Mouse (Mus musculus) forebrain, embryonic 11.5 days (tissue): ENCODE results near the gene Gatad2b. TPM values are rescaled to one million over a fixed set of nuclear protein-coding genes. Genes with fewer than 3 reads are reported as not detected.
A peak's percentile ranks its signal among the peaks of the same experiment; 100 is the strongest.
"Not testable (repeated sequence)": the region's sequence is repeated elsewhere in the genome, so short reads cannot be mapped to it uniquely, and the experiment has no call there.

ENCODE experiments used
- ATAC-seq: fragments of 200-750 bp; cut with Nextera tagmentation; replicated peaks from 2 replicates; pipeline ENCODE4 v1.8.0; 2017; ENCODE audit warnings: moderate TSS enrichment; ENCODE audit not compliant: low FRiP score
- DNase-seq: peaks from one replicate; pipeline ENCODE4 v3.0.0-alpha.2; 2017; ENCODE audit warnings: low spot score
- H3K27ac ChIP-seq: fragments of 300-500 bp; sonication (generic); 2 replicates; pipeline ENCODE4 v1.5.1; 2014; ENCODE audit warnings: low read depth, low read length
- H3K27me3 ChIP-seq: fragments of 300-500 bp; sonication (generic); 2 replicates; pipeline ENCODE4 v1.6.1; 2014; ENCODE audit warnings: mild to moderate bottlenecking, low read length, mixed read lengths; ENCODE audit not compliant: control insufficient read depth, insufficient read depth
- H3K36me3 ChIP-seq: fragments of 300-500 bp; sonication (generic); 2 replicates; pipeline ENCODE4 v1.6.1; 2014; ENCODE audit warnings: mild to moderate bottlenecking, low read length, moderate library complexity, mixed read lengths; ENCODE audit not compliant: control insufficient read depth, insufficient read depth
- H3K4me1 ChIP-seq: fragments of 300-500 bp; sonication (generic); replicated peaks from 2 replicates; pipeline ENCODE4 v1.6.1; 2014; ENCODE audit warnings: low read length, mixed read lengths; ENCODE audit not compliant: control insufficient read depth, insufficient read depth
- H3K4me2 ChIP-seq: fragments of 300-500 bp; sonication (generic); 2 replicates; pipeline ENCODE4 v1.6.1; 2014; ENCODE audit warnings: low read depth, mild to moderate bottlenecking, low read length, moderate library complexity, mixed read lengths; ENCODE audit not compliant: severe bottlenecking
- H3K4me3 ChIP-seq: fragments of 300-500 bp; sonication (generic); 2 replicates; pipeline ENCODE4 v1.5.1; 2014; ENCODE audit warnings: low read depth, low read length
- H3K9ac ChIP-seq: fragments of 300-500 bp; sonication (generic); 2 replicates; pipeline ENCODE4 v1.6.1; 2014; ENCODE audit warnings: low read length
- H3K9me3 ChIP-seq: fragments of 300-500 bp; sonication (generic); 2 replicates; pipeline ENCODE4 v1.6.1; 2016; ENCODE audit warnings: low read length, mixed read lengths; ENCODE audit not compliant: control insufficient read depth
- WGBS: fragments of 180-500 bp; shearing (Covaris S2); extraction: QIAGEN DNeasy Blood & Tissue Kit; methylation state at CpG from one replicate; pipeline ENCODE4 v1.1.7; 2014; 5-methylcytosine and 5-hydroxymethylcytosine counted together
- polyA plus RNA-seq: library from polyadenylated mRNA; unstranded; fragments of >200 nt; fragmentation: Nextera tagmentation; extraction: Ambion mirVana; gene quantifications from 2 replicates; pipeline ENCODE4 v1.2.1, GENCODE M21; 2014

Gene Gatad2b
- polyA plus RNA-seq, 1 experiment from 2014 or later = 12.9 TPM

DNA sequence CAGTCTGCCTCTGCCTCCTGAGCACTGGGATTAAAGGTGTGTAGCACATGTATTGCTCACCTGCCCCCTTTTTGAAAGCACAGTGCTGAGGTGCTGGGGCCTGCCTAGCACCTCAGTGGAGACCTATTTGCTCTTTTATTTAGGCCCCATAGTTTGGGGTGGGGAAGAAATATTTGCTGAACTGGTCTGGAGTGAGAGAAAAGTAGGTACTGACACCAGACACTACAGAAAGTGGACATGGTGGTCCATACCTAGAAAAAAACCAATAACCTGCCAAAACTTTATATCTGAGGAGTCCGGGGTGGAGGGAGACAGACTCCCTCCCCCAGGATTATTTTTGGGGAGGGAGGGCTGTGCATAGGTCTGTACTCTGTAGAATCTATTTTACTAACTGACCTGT lies 39.8 kb upstream of the Gatad2b start:
- H3K4me1 ChIP-seq = peaks cover 10% of the 10 kb centered on the region
- WGBS = 86% methylated on average over 1 of the region's 1 CpGs
- H3K9ac ChIP-seq, H3K27ac ChIP-seq, H3K27me3 ChIP-seq, H3K36me3 ChIP-seq, H3K4me2 ChIP-seq, DNase-seq, H3K9me3 ChIP-seq, H3K4me3 ChIP-seq: not testable (repeated sequence)
- ATAC-seq = peak; percentile 3; the same call in 1 of the 2 replicates

GRCm38 (mm10) chr3:90253653-90254418 lies 39.1 kb upstream of the Gatad2b start, which contains the start of gene Crtc2:
Crtc2 (plus strand) TSS chr3:90254163.
- H3K27ac ChIP-seq = peak within 1 kb of the TSS; percentile 78
- H3K9me3 ChIP-seq = no peaks in the 10 kb centered on the region
- H3K9ac ChIP-seq = peak within 1 kb of the TSS; percentile 84
- H3K36me3 ChIP-seq = peaks cover 4% of the 10 kb centered on the region; the same call in 1 of the 2 replicates
- H3K4me3 ChIP-seq = peak within 1 kb of the TSS; percentile 86
- H3K4me2 ChIP-seq = peak within 1 kb of the TSS; percentile 84
- DNase-seq = peak; percentile 97
- 1% methylated on average over 40 of the region's 40 CpGs for WGBS
- ATAC-seq = peak; percentile 97
- H3K27me3 ChIP-seq = no peaks in the 10 kb centered on the region
- H3K4me1 ChIP-seq = peaks cover 6% of the 10 kb centered on the region

DNA sequence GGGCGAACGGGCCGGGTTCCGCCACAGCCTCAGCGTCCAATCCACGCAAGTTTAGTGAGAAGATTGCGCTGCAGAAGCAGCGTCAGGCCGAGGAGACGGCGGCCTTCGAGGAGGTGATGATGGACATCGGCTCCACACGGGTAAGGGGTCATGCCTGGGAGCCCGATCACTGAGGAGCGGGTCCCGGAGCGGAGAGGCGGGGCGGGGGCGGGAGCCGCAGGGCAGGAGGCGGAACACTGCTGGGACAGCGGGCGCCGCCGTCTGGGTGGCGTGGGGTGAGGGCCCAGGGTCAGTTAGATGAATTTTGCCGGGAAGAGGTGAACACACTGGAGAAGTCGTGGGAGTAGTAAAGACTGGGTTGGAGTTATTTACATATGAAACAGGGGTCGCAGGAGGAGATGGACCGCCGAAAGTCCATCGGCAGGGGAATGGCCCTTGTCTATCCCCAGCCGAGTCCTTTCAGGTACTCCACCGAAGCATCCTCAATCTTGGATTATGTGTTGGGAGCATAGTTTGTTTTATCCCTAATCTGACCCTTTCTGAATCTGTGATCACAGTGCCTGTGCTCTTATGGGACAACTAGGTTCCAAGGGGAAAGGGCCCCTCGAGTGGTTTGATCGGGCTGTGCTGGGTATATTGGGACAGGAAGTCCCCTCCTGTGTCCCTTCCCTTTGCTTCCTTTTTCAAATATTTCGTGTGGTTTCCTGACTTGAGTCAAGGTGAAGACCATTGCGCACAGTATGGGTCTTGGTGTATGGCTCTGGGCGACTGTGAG lies 38.4 kb upstream of the Gatad2b start:
- Histone ChIP-seq H3K9ac (peak overlapping the region; percentile 84), H3K4me3 (peak overlapping the region; percentile 86), H3K4me2 (peak overlapping the region; percentile 84), H3K27me3 (no peaks in the 10 kb centered on the region), H3K36me3 (peaks cover 4% of the 10 kb centered on the region; the same call in 1 of the 2 replicates), H3K4me1 (peaks cover 5% of the 10 kb centered on the region), H3K9me3 (no peaks in the 10 kb centered on the region), H3K27ac (peak overlapping the region; percentile 78)
- ATAC-seq (peak; percentile 74), DNase-seq (no peak)
- under 1% methylated on average over 41 of the region's 41 CpGs for WGBS

- Histone ChIP-seq H3K36me3 (peaks cover 7% of the 10 kb centered on the region; the same call in 1 of the 2 replicates), H3K4me2 (peak overlapping the region; percentile 84), H3K27ac (no peak overlapping the region), H3K27me3 (no peaks in the 10 kb centered on the region), H3K4me3 (peak overlapping the region; percentile 86), H3K4me1 (peaks cover 5% of the 10 kb centered on the region), H3K9me3 (no peaks in the 10 kb centered on the region), H3K9ac (peak overlapping the region; percentile 84)
- ATAC-seq = no peak
- DNase-seq = no peak
- WGBS = 24% methylated on average over 2 of the region's 2 CpGs
Measured at GRCm38 (mm10) chr3:90255194-90255565, 37.8 kb upstream of the Gatad2b start.

DNA sequence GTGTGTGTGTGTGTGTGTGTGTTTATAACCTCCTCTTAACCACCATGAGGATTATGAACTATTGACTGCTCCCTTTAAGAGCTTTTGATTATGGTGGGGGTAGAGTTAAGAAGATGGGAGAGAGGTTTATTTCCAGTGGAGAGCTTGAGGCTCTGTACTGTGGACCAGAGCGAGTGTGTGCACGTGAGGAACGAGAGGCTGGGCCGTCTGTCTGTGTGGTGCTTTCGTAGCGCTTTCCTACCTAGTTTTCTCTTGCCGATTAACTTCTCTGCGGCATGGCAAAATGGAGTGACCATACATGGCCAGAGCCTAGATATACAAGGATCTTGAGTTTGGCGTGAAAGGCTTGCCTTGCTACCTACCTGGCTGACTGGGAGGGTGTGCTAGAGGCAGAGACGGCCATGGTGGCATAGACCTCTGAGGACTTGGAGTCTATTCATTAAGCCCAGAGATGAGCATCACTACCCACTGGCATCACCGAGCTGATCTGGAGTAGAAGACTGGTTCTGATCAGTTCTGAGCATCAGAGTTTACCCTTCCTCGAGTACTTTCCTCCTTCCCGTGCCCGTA lies 37.1 kb upstream of the Gatad2b start:
- no peak overlapping the region for H3K4me3 ChIP-seq
- no peaks in the 10 kb centered on the region for H3K27me3 ChIP-seq
- H3K36me3 ChIP-seq = peaks cover 12% of the 10 kb centered on the region; the same call in 1 of the 2 replicates
- no peak overlapping the region for H3K9ac ChIP-seq
- H3K4me2 ChIP-seq = no peak overlapping the region; the same call in 1 of the 2 replicates
- no peaks in the 10 kb centered on the region for H3K9me3 ChIP-seq
- peaks cover 5% of the 10 kb centered on the region for H3K4me1 ChIP-seq
- 92% methylated on average over 14 of the region's 14 CpGs for WGBS
- DNase-seq = no peak
- no peak overlapping the region for H3K27ac ChIP-seq
- ATAC-seq = no peak

GRCm38 (mm10) chr3:90256731-90257530 lies 36.0 kb upstream of the Gatad2b start:
- Histone ChIP-seq H3K4me1 (peaks cover 5% of the 10 kb centered on the region), H3K4me3 (no peak overlapping the region), H3K9ac (no peak overlapping the region), H3K9me3 (no peaks in the 10 kb centered on the region), H3K27me3 (no peaks in the 10 kb centered on the region), H3K4me2 (no peak overlapping the region), H3K27ac (no peak overlapping the region), H3K36me3 (peaks cover 12% of the 10 kb centered on the region; the same call in 1 of the 2 replicates)
- ATAC-seq = no peak
- no peak for DNase-seq
- 92% methylated on average over 19 of the region's 19 CpGs for WGBS

DNA sequence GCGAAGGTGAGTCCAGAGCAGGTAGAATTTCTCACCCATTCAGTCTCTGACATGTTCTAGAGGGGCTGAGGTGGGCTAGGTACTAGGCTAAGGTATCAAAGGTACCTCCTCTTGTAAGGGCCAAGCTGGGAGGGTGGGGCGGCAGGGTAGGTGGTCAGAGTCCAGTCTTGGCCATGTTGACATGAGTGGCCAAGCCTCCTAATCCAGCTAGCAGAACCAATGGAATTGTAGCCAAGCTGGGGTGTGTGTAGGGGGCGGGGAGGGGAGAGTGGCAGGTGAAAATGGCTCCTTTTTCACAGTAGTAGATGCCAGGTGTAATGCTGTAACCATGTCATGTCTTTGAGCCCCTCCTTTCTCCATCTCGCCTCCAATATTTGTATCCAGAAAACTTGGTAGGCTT lies 34.5 kb upstream of the Gatad2b start:
- no peak overlapping the region for H3K4me3 ChIP-seq
- no peaks in the 10 kb centered on the region for H3K27me3 ChIP-seq
- WGBS = 90% methylated on average over 4 of the region's 4 CpGs
- H3K4me2 ChIP-seq = no peak overlapping the region
- H3K27ac ChIP-seq = no peak overlapping the region
- no peak overlapping the region for H3K9ac ChIP-seq
- H3K36me3 ChIP-seq = peaks cover 12% of the 10 kb centered on the region; the same call in 1 of the 2 replicates
- H3K4me1 ChIP-seq = peaks cover 5% of the 10 kb centered on the region
- DNase-seq (no peak), ATAC-seq (no peak)
- no peaks in the 10 kb centered on the region for H3K9me3 ChIP-seq
